Mouse (Mus musculus): ENCODE measurements around the gene Insrr.
A peak's percentile ranks its signal among the peaks of the same experiment; 100 is the strongest.

Insrr gene

GRCm38 (mm10) chr3:87796736-87797334 is at the start of gene Insrr:
Insrr (plus strand) TSS chr3:87796951.
- DNase-seq, result peak; percentile 75 to 81

DNA sequence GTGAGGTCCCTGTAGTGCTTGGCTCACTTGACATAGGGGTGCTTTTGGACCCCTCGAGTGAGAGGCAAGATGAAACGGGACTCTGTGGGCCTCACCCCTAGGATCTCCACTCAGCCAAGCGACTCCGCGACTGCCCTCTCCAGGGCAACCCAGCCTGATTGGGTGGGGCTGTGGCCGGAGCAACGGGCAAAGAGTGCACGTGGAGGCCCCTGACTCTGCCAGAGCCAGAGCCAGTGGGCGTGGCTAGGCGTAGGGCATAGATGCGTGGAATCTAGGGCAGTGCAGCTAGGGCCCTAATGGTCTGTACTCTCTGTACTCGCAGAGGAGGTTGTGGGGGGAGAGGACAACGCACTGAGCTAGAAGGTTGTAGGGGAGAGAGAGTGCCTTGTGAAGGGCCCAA is 48.3 kb upstream of the Insrr start, which contains the start of gene Lrrc71:
Gene Lrrc71 (minus strand): TSS at position 195 of the 400 bp plus-strand sequence.
- DNase-seq, result peak; percentile 55 to 76

GRCm38 (mm10) chr3:87749036-87749435 is 47.7 kb upstream of the Insrr start:
- peak; percentile 70 to 78 for DNase-seq

- no peak for DNase-seq
These were observed 46.8 kb upstream of the Insrr start for GRCm38 (mm10) chr3:87749977-87750376.

DNA sequence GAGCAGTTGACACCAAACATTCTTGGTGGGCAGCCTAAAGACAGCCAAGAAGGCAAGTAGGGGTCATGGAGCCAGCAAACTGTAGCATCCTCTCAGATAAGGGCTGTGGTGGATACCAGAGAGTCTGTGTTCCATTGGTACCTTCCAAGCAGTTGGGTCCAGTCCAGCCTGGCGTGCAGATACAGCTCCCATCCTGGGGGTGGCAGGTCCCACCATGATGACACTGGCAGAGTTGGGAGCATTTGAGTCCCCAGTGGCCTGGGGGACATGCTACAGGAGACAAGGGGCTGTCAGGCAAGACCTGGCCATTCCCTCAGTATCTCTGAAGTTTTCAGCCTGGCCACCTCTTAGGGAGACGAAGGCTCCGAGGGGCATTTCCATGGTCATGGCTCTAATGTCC is 44.2 kb upstream of the Insrr start:
- DNase-seq, result no peak

GRCm38 (mm10) chr3:87753829-87754228 is 42.9 kb upstream of the Insrr start:
- no peak for DNase-seq

DNA sequence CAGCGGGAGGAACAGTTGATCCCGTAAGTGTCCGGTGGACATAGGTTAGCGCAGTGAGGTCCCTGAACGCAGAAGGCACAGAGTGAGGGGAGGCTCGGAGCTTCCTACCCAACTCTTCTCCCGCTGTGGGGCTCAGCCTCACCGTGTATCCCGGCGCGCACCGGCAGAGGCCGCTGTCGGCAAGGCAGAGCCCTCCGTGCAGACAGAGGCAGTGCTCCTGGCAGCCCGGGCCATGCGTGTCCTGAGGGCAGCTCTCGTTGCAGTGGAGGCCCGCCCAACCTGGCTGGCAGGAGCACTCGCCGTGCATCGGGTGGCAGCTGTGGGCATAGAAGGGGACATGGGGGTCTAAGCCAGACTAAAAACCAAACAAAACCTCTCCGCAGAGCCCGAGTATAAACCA is 40.8 kb upstream of the Insrr start:
- peak; percentile 95 to 96 for DNase-seq

DNA sequence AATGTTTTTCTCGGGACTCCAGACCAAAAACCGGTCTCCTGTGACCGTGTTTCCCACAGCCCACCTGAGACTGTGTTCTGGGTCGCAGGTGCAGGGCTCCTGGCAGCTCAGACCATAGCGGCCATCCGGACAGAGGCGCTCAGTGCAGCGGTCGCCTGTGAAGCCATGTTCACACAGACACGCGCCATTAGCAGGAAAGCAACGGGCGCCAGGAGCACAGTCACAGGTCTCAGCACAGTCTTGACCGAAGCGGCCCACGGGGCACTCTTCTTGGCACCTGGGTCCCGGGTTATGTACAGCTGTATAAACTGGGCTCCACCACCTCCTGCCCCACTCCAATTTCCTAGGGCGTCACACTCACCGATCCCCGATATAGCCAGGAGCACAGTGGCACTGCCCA is 40.3 kb upstream of the Insrr start:
- DNase-seq, result peak in 1 of 2 experiments; percentile 37

GRCm38 (mm10) chr3:87758641-87759040 is 38.1 kb upstream of the Insrr start:
- peak in 1 of 2 experiments; percentile 51 for DNase-seq

DNA sequence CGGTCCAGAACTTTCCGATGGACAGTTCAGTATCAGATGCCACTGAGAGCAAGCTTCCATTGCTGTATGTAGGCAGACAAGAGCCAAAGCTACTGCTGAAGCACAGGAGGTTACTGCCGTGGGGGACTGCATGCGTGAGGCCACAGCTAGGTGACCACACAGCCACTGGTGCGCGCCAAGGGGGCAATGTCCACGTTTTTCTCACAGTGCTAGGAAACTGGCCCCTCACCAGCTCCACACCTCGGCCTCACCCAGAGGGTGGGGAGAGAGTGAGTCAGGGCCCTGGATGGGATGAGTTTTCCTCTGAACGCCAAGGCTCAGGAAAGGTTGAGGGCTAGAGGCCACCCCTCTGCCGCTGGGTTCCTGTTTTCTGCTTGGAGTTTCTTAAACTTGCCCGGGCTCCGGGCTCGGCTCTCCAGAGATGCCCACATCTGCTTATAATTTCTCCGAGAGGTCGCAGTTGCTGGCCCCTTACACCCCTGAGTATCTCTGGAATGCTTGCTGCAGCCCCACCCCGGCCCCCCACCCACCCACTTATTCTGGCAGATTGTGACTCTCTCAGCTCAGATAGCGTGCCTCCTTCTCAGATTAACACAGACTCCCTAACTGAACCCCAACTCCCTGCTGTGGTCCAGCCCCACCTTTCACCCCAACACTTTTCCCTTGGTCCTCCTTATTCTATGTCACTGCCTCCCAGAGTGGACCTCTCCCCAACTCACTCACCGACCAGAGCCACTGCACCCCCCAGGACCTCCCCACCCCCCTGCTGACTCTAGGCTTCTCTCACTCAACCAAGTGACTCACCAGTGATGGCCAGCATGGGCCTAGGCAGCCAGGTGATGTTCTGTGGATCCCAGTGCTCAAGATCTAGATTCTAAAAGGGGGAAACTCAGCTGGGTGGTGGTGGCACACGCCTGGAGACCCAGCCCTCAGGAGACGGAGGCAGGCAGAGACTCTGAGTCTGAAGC is 35.1 kb upstream of the Insrr start:
- DNase-seq, result peak; percentile 59 to 75

DNA sequence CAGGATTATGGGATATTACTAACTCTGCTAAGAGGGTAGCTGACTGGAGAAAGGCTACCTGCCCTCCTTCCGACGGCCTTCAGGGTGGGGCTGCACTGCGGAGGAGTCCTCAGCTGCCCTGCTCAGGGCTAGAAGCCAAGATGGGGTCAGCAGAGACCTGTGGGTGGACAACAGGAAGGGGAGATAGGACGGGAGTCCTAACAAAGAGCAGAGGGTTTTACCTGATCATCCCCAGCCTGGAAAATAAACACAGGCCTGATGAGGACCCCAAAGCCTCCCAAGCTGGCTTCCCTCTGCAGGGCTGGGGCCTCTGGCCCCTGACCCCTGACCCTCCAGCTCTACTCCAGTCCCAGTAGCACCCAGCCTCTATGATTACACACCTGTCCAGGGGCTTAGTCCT is 33.5 kb upstream of the Insrr start:
- no peak for DNase-seq

DNA sequence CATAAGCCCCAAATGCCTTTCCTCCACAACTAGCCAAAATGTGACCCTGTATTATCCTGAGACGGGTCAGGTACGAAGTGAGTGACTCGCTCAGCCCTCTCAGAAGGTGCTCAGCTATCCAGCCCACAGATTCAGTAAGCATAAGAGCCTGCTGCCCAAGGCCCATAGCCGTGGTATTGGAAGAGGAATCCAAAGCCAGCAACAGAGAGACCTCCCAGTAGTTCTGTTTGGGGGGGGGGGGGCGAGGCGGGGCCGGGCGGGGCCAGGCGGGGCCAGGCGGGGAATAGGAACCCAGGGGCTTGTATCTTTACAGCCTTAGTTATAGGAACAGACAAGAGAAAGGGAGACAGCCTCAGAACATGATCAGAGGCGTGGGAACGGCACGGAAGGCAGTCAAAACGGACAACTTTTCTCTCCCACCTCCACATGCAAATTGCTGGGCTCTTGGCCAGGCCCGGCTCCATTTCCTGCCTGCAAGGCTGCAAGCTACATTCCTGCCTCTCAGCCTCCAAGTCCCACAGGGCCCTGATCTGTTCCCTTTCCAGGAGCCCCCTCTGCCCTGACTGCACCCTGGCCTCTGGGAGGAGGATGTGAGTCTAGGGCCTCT is 33.0 kb upstream of the Insrr start:
- DNase-seq, result peak; percentile 89 to 94

GRCm38 (mm10) chr3:87764506-87764905 is 32.2 kb upstream of the Insrr start:
- DNase-seq, result peak; percentile 56 to 70

DNA sequence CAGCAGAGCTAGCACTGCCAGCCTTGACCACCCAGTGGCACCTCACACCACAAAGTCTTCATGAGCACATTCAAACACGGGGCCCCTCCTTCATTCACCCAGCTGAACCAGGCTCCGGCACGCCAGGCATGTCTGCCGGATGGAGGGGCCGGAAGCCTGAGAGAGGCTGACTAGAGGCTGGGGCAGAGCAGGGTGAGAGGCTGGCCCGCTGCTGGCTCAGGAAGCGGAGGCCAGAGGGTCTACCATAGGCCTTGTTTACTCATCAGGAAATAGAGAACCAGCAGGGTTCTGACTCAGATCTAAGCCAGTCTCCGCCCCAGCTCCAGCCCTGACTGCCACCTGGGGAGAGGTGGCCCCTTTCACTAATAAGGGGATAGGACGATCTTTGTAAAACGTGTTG is 31.7 kb upstream of the Insrr start:
- peak; percentile 69 to 81 for DNase-seq

DNA sequence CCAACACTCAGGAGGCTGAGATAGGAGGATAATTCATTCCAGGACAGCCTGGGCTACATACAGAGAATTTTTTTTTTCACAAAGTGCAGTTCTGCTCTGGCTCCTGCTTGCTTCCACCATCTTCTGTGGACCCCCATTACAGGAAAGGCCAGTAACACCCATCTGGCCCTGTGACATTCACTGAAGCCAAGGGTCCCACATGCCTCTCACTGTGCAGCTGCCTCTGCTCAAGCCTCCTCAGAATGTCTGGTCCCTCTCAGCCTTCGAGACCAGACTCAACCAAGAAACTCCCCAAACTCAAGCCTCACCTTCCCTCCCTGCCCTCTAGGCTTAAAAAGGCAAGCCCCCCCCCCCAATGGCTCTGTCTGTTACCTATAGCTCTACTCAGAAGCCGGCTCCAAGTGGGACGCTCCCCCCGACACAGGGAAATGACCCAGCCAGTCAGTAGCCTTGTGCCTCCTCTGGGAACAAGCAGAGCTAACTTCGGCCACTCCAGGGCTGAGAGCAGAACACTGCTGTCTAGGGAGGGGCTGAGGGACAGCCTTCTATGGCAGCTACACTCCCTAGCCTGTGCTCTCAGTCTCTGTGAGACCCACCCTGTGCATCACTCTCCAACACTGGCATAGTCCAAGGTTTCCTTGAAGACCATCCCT is 31.0 kb upstream of the Insrr start:
- no peak for DNase-seq

GRCm38 (mm10) chr3:87766284-87766667 is 30.5 kb upstream of the Insrr start:
- no peak for DNase-seq

GRCm38 (mm10) chr3:87767764-87768163 is 29.0 kb upstream of the Insrr start:
- DNase-seq, result peak; percentile 62 to 76

- DNase-seq, result no peak
These were observed 28.3 kb upstream of the Insrr start for GRCm38 (mm10) chr3:87768431-87768830.

GRCm38 (mm10) chr3:87768844-87769243 is 27.9 kb upstream of the Insrr start:
- peak; percentile 92 to 95 for DNase-seq

- DNase-seq, result no peak
These were observed 27.2 kb upstream of the Insrr start for GRCm38 (mm10) chr3:87769506-87769905.

- peak; percentile 66 to 76 for DNase-seq
These were observed 26.5 kb upstream of the Insrr start for GRCm38 (mm10) chr3:87770280-87770679.

- peak; percentile 58 to 71 for DNase-seq
These were observed 25.7 kb upstream of the Insrr start for GRCm38 (mm10) chr3:87771088-87771487.

- DNase-seq, result peak in 1 of 2 experiments; percentile 54
These were observed 18.5 kb upstream of the Insrr start for GRCm38 (mm10) chr3:87778283-87778682.

Measured in kidney, postnatal 4 days (tissue).